Mouse (Mus musculus): ENCODE data around the gene Fam24b.

The Fam24b gene

GRCm38 (mm10) chr7:131329416-131329815 lies at the start of gene Fam24b:
Gene Fam24b (minus strand): TSS chr7:131329516.
- peak; percentile 8 for DNase-seq

GRCm38 (mm10) chr7:131371880-131372651 lies 42.8 kb upstream of the Fam24b start:
- peak; percentile 49 for DNase-seq

- no peak for DNase-seq
Measured at GRCm38 (mm10) chr7:131371470-131371860, 42.1 kb upstream of the Fam24b start.

GRCm38 (mm10) chr7:131370648-131371469 lies 41.5 kb upstream of the Fam24b start, which contains the start of gene Pstk:
Gene Pstk (plus strand): TSS chr7:131371141.
- peak; percentile 99 for DNase-seq

GRCm38 (mm10) chr7:131364131-131364530 lies 34.8 kb upstream of the Fam24b start:
- DNase-seq: peak; percentile 34

GRCm38 (mm10) chr7:131362615-131363300 lies 33.4 kb upstream of the Fam24b start, which contains the start of gene 2310057M21Rik:
Gene 2310057M21Rik (minus strand): TSS chr7:131362759.
- DNase-seq: peak; percentile 100

GRCm38 (mm10) chr7:131362269-131362614 lies 32.9 kb upstream of the Fam24b start:
- DNase-seq: no peak

- peak; percentile 37 for DNase-seq
Measured at GRCm38 (mm10) chr7:131356105-131356504, 26.8 kb upstream of the Fam24b start.

- DNase-seq: no peak
Measured at GRCm38 (mm10) chr7:131345856-131346541, 16.7 kb upstream of the Fam24b start.

- peak; percentile 55 for DNase-seq
Measured at GRCm38 (mm10) chr7:131337502-131338068, 8.3 kb upstream of the Fam24b start.

- DNase-seq: no peak
Measured at GRCm38 (mm10) chr7:131333564-131333963, 4.2 kb upstream of the Fam24b start, which contains the start of gene Fam24a. Gene Fam24a (plus strand): TSS chr7:131333864.

GRCm38 (mm10) chr7:131331688-131332087 lies 2.4 kb upstream of the Fam24b start:
- DNase-seq: peak; percentile 36

- DNase-seq: peak; percentile 73
Measured at GRCm38 (mm10) chr7:131327054-131327453, 2.3 kb downstream of the Fam24b start.

GRCm38 (mm10) chr7:131322192-131322591 lies 7.1 kb downstream of the Fam24b start, which contains the start of gene Cuzd1:
Gene Cuzd1 (minus strand): TSS chr7:131322292.
- peak; percentile 65 for DNase-seq

- DNase-seq: peak; percentile 33
Measured at GRCm38 (mm10) chr7:131318340-131318739, 11.0 kb downstream of the Fam24b start.

- peak; percentile 68 for DNase-seq
Measured at GRCm38 (mm10) chr7:131317587-131317986, 11.7 kb downstream of the Fam24b start.

GRCm38 (mm10) chr7:131314493-131314892 lies 14.8 kb downstream of the Fam24b start:
- DNase-seq: no peak

- DNase-seq: no peak
Measured at GRCm38 (mm10) chr7:131306733-131307132, 22.6 kb downstream of the Fam24b start.

- DNase-seq: peak; percentile 75
Measured at GRCm38 (mm10) chr7:131303340-131303739, 26.0 kb downstream of the Fam24b start.

GRCm38 (mm10) chr7:131297151-131297550 lies 32.2 kb downstream of the Fam24b start:
- DNase-seq: peak; percentile 49

Measured in heart, adult 11 months (tissue).